Mouse (Mus musculus) intestine, postnatal 0 days (tissue): ENCODE measurements around the gene Slc25a35. TPM values are rescaled to one million over a fixed set of nuclear protein-coding genes. Genes with fewer than 3 reads are reported as not detected.
"Not testable (repeated sequence)": the region's sequence is repeated elsewhere in the genome, so short reads cannot be mapped to it uniquely, and the experiment has no call there.

Experiments used
- ATAC-seq: fragments of 200-750 bp; cut with Nextera tagmentation; 2 replicates; pipeline ENCODE4 v1.8.0; 2017; ENCODE audit warnings: mild to moderate bottlenecking, moderate TSS enrichment, moderate library complexity
- H3K27ac ChIP-seq: fragments of 300-500 bp; sonication (generic); 2 replicates; pipeline ENCODE4 v1.5.1; 2014; ENCODE audit warnings: mild to moderate bottlenecking, low read depth, low read length, moderate library complexity
- H3K27me3 ChIP-seq: fragments of 300-500 bp; sonication (generic); replicated peaks from 2 replicates; pipeline ENCODE4 v1.6.1; 2014; ENCODE audit warnings: low read length, mixed read lengths; ENCODE audit not compliant: control insufficient read depth, insufficient read depth
- H3K36me3 ChIP-seq: fragments of 300-500 bp; sonication (generic); 2 replicates; pipeline ENCODE4 v1.6.1; 2014; ENCODE audit warnings: mild to moderate bottlenecking, moderate library complexity; ENCODE audit not compliant: control insufficient read depth, insufficient read depth
- H3K4me1 ChIP-seq: fragments of 300-500 bp; sonication (generic); replicated peaks from 2 replicates; pipeline ENCODE4 v1.6.1; 2014; ENCODE audit warnings: antibody characterized with exemption, low read length, mixed read lengths; ENCODE audit not compliant: control insufficient read depth, insufficient read depth
- H3K4me2 ChIP-seq: fragments of 300-500 bp; sonication (generic); replicated peaks from 2 replicates; pipeline ENCODE4 v1.6.1; 2014; ENCODE audit warnings: low read depth, mild to moderate bottlenecking, moderate library complexity
- H3K4me3 ChIP-seq: fragments of 300-500 bp; sonication (generic); 2 replicates; pipeline ENCODE4 v1.5.1; 2014; ENCODE audit warnings: low read depth, low read length
- H3K9ac ChIP-seq: fragments of 300-500 bp; sonication (generic); 2 replicates; pipeline ENCODE4 v1.6.1; 2014; ENCODE audit warnings: mild to moderate bottlenecking, low read depth, low read length
- H3K9me3 ChIP-seq: fragments of 300-500 bp; sonication (generic); 2 replicates; pipeline ENCODE4 v1.6.1; 2016; ENCODE audit warnings: mixed run types; ENCODE audit not compliant: control insufficient read depth
- CTCF ChIP-seq: sonication (generic); IDR thresholded peaks from 2 replicates; pipeline ENCODE4 v1.5.1; 2016; ENCODE audit warnings: low read depth, mild to moderate bottlenecking, control low read depth, antibody characterized with exemption, moderate library complexity
- WGBS: fragments of 180-500 bp; shearing (Covaris S2); extraction: QIAGEN DNeasy Blood & Tissue Kit; methylation state at CpG from one replicate; pipeline ENCODE4 v1.1.7; 2014; 5-methylcytosine and 5-hydroxymethylcytosine counted together
- polyA plus RNA-seq: library from polyadenylated mRNA; unstranded; fragments of >200 nt; fragmentation: Nextera tagmentation; extraction: Ambion mirVana; gene quantifications from 2 replicates; pipeline ENCODE4 v1.2.1, GENCODE M21; 2015

The Slc25a35 gene
- polyA plus RNA-seq, 1 experiment from 2014 or later = 1.9 TPM

DNA sequence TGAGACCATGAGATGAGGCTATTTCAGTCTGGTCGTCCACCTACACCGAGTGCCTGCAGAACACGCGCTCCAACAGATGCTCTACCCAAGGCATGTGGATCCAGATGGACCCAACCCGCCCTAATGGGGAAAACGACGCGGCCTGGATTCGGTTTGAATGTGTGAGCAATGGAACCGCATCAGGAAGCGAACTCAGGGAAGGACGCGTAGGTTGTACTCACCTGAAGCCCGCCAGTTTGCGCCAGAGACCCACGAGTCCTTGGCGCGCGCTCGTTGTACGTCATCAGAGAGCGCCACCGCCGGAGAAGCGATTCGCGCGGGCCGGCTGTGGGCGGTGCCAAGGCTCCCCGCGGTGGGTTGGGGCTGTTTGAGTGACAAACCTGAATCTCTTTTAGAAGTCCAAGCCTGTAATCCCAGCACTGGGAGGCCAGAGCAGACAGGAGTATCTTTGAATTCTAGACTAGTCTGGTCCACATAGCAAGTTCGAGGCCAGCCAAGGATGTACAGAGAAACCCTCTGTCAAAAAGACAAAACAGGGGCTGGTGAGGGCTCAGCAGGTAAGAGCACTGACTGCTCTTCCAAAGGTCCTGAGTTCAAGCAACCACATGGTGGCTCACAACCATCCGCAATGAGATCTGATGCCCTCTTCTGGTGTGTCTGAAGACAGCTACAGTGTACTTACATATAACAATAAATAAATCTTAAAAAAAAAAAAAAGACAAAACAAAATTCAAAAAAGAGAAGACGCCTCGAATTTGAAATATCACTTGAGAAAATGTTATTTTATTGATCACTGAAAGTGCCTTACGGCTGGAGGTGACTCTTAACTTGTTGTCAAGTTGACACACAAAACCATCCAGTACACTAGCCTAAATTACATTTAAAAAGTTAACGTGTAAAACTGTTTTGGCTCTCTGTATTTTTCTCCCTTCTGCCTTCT is 40.5 kb downstream of the Slc25a35 start, which contains the start of gene Pfas:
Gene Pfas, minus strand, starts transcription at position 279 of the 940 bp plus-strand sequence.
- Histone ChIP-seq H3K4me3 (peak within 1 kb of the TSS; percentile 81), H3K9me3 (no peaks in the 10 kb centered on the region), H3K27me3 (no peaks in the 10 kb centered on the region), H3K9ac (peak within 1 kb of the TSS; percentile 62), H3K36me3 (no peaks in the 10 kb centered on the region), H3K27ac (0 out of 2 replicates have a peak within 1 kb of the TSS, but pooled peaks have one; percentile 28), H3K4me1 (peaks cover 2% of the 10 kb centered on the region; the same call in 1 of the 2 replicates), H3K4me2 (peak within 1 kb of the TSS; percentile 79)
- peak; percentile 80 for ATAC-seq
- whole genome bisulfite sequencing = 9% methylated on average over 38 of the region's 38 CpGs
- TF ChIP-seq CTCF = peak; percentile 18; the same call in 1 of the 2 replicates

DNA sequence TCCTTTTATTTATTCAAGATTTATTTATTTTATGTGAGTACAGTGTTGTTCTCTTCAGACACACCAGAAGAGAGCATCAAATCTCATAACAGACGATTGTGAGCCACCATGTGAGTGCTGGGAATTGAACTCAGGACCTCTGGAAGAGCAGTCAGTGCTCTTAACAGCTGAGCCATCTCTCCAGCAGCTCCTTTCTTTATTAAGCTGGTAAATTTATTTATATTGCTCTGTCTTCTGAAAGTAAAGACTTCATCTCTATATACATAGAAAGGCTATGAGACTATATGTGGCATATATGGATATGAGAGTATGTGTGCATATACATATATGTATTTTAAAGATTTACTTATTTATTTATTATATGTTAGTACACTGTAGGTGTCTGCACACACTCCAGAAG is 41.6 kb downstream of the Slc25a35 start:
- H3K27me3 ChIP-seq = no peaks in the 10 kb centered on the region
- ATAC-seq = no peak
- no peaks in the 10 kb centered on the region for H3K36me3 ChIP-seq
- 95% methylated on average over 1 of the region's 1 CpGs for WGBS
- no peak overlapping the region for H3K27ac ChIP-seq
- no peak overlapping the region for H3K9ac ChIP-seq
- no peak overlapping the region for H3K4me2 ChIP-seq
- peaks cover 2% of the 10 kb centered on the region; the same call in 1 of the 2 replicates for H3K4me1 ChIP-seq
- no peaks in the 10 kb centered on the region for H3K9me3 ChIP-seq
- no peak overlapping the region for H3K4me3 ChIP-seq
- no peak for TF ChIP-seq CTCF

DNA sequence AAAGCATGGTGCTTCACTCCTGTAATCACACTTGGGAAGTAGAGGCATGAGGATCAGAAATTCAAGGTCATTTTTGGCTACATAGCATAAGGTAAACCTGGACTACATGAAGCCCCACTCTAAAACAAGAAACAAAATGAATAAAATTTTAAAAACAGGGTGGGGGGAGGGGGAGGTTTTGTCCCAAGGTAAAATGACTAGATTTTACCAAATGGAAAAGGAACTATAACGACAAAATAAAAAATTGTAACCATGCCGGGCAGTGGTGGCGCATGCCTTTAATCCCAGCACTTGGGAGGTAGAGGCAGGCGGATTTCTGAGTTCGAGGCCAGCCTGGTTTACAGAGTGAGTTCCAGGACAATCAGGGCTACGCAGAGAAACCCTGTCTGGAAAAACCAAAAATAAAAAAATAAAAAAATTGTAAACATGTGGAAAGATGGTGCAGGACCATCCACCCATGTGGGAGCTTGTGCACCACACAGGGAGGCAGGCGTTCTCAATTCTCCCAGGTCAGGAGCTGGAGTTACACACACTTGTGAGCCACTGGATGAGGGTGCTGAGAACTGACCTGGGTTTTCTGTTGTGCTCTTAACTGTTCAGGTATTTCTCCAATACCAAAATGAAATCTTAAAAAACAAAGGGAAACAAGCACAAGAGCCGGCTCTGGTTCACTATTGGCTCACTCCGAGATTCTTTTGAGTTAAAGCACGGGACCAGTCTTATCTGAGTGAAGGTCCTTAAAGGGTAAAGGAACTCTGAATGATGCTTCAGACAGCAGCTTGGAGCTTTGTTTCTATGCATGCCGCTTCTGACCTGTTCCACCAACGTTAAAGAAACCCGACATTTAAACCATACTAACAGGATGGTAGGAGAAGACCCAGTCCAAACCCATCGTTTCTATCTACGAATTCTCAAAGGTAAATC is 42.7 kb downstream of the Slc25a35 start:
- Histone ChIP-seq H3K27me3 (no peaks in the 10 kb centered on the region), H3K4me1 (peaks cover 2% of the 10 kb centered on the region; the same call in 1 of the 2 replicates), H3K36me3 (no peaks in the 10 kb centered on the region), H3K27ac (no peak overlapping the region), H3K4me2 (no peak overlapping the region), H3K4me3 (no peak overlapping the region), H3K9ac (no peak overlapping the region), H3K9me3 (no peaks in the 10 kb centered on the region)
- WGBS = 86% methylated on average over 15 of the region's 15 CpGs
- no peak for TF ChIP-seq CTCF
- no peak for ATAC-seq

DNA sequence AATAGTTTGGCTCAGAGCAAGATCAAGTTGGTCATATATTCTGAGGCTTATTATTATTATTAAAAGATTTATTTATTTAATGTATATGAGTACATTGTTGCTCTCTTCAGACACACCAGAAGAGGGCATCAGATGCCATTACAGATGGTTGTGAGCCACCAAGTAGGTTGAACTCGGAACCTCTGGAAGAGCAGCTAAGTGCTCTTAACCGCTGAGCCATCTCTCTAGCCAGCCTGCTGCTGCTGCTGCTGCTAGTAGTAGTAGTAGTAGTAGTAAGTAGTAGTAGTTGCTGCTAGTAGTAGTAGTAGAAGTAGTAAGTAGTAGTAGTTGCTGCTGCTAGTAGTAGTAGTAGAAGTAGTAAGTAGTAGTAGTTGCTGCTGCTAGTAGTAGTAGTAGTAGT is 43.5 kb downstream of the Slc25a35 start:
- peak overlapping the region; percentile 95; the same call in 1 of the 2 replicates for H3K27ac ChIP-seq
- not testable (repeated sequence) for H3K9ac ChIP-seq, H3K9me3 ChIP-seq, ATAC-seq, H3K36me3 ChIP-seq, H3K4me1 ChIP-seq, H3K27me3 ChIP-seq
- H3K4me2 ChIP-seq = peak overlapping the region; percentile 70
- WGBS = 67% methylated on average over 2 of the region's 2 CpGs
- peak; percentile 28; the same call in 1 of the 2 replicates for TF ChIP-seq CTCF
- peak overlapping the region; percentile 50 for H3K4me3 ChIP-seq

DNA sequence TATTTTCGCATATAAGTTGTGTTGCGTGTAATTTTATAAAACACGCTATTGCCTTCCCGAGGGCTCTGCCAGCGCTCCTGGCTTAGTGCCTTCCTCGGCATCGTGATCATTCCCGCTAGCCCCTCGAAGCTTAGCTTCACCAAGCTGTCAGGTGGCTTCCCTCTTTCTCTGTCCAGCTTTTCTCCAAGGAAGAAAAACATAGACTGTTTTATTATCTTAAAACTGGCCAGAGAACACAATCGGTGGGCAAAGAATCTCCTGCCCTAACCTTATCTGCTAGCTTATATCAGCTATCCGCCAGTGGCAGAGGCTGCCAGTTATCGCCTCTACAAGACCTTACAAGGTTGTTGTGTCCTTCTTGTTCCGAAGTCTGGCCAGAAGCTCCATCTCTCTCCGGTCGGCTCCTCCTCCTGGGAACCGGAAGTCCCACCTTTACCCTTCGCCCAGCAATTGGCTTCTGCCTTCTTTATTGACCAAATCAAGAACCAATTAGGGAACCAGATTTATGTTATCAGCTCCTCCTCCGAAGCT is 44.2 kb downstream of the Slc25a35 start:
- under 1% methylated on average over 18 of the region's 18 CpGs for WGBS
- Histone ChIP-seq H3K27ac (peak overlapping the region; percentile 95), H3K36me3 (no peaks in the 10 kb centered on the region), H3K4me3 (peak overlapping the region; percentile 50), H3K4me2 (peak overlapping the region; percentile 70), H3K9ac (peak overlapping the region; percentile 65), H3K27me3 (no peaks in the 10 kb centered on the region), H3K9me3 (no peaks in the 10 kb centered on the region), H3K4me1 (peaks cover 8% of the 10 kb centered on the region; the same call in 1 of the 2 replicates)
- no peak for TF ChIP-seq CTCF
- peak; percentile 64 for ATAC-seq
